8 mouse cellular contexts compared by ENCODE assay signal in genomic region chr2:91649553-91650359, GRCm38 (mm10). TPM values are rescaled to one million over a fixed set of nuclear protein-coding genes. Genes with fewer than 3 reads are reported as not detected.
A peak's percentile ranks its signal among the peaks of the same experiment; 100 is the strongest.
DNase-seq lines count a peak whose midpoint lies in the region; ATAC-seq and TF ChIP-seq lines count a peak whose summit lies in the region.

TSS of gene Zfp408 (minus strand) at chr2:91649791.
TSS of gene Arhgap1 (plus strand) at chr2:91649860.

- peak; percentile 33; the same call in 1 of the 2 replicates for TF ChIP-seq EP300 in heart, adult 2 months (IDR thresholded peaks at IDR 0.05; ENCODE audit: insufficient read depth, low read depth, low read length)

- H3K36me3 ChIP-seq in embryonic facial prominence, embryonic 14.5 days (ENCODE audit: control insufficient read depth, insufficient read depth, low read length) = peaks cover 48% of the 10 kb centered on the region
- H3K36me3 ChIP-seq in heart, adult 2 months (ENCODE audit: control insufficient read depth, insufficient read depth, low read length) = no peaks in the 10 kb centered on the region
- H3K36me3 ChIP-seq in limb, embryonic 13.5 days = peaks cover 53% of the 10 kb centered on the region
- peaks cover 32% of the 10 kb centered on the region for H3K36me3 ChIP-seq in midbrain, embryonic 16.5 days (ENCODE audit: control insufficient read depth, insufficient read depth, low read length)

- 0 out of 2 replicates have a peak, but pooled peaks cover 2% of the 10 kb centered on the region for H3K79me2 ChIP-seq in heart, adult 2 months (replicated peaks; ENCODE audit: control insufficient read depth, insufficient read depth, low read length)

- peak within 1 kb of the TSS; percentile 86 for H3K9ac ChIP-seq in embryonic facial prominence, embryonic 14.5 days (ENCODE audit: low read depth, low read length)
- H3K9ac ChIP-seq in heart, adult 2 months (ENCODE audit: low read depth, low read length) = peak within 1 kb of the TSS; percentile 94
- peak within 1 kb of the TSS; percentile 97 for H3K9ac ChIP-seq in limb, embryonic 13.5 days
- H3K9ac ChIP-seq in midbrain, embryonic 16.5 days (ENCODE audit: low read depth, low read length) = peak within 1 kb of the TSS; percentile 96

- peak within 1 kb of the TSS; percentile 84 for H3K4me2 ChIP-seq in embryonic facial prominence, embryonic 14.5 days (ENCODE audit: low read depth, low read length)
- H3K4me2 ChIP-seq in limb, embryonic 13.5 days (replicated peaks) = peak within 1 kb of the TSS; percentile 96
- H3K4me2 ChIP-seq in midbrain, embryonic 16.5 days (ENCODE audit: low read length) = peak within 1 kb of the TSS; percentile 100

- peak within 1 kb of the TSS; percentile 89 for H3K27ac ChIP-seq in embryonic facial prominence, embryonic 14.5 days (replicated peaks; ENCODE audit: low read depth, low read length)
- peak within 1 kb of the TSS; percentile 94 for H3K27ac ChIP-seq in heart, adult 2 months
- H3K27ac ChIP-seq in limb, embryonic 13.5 days = peak within 1 kb of the TSS; percentile 90
- peak within 1 kb of the TSS; percentile 91 for H3K27ac ChIP-seq in midbrain, embryonic 16.5 days (ENCODE audit: low read length)

- WGBS in embryonic facial prominence, embryonic 14.5 days = under 1% methylated on average over 43 of the region's 44 CpGs
- WGBS in heart, adult 2 months = under 1% methylated on average over 44 of the region's 44 CpGs
- under 1% methylated on average over 44 of the region's 44 CpGs for WGBS in limb, embryonic 13.5 days
- WGBS in midbrain, embryonic 16.5 days = under 1% methylated on average over 44 of the region's 44 CpGs

- peaks cover 13% of the 10 kb centered on the region for H3K4me1 ChIP-seq in embryonic facial prominence, embryonic 14.5 days (ENCODE audit: control insufficient read depth, insufficient read depth, low read length)
- peaks cover 9% of the 10 kb centered on the region for H3K4me1 ChIP-seq in heart, adult 2 months (ENCODE audit: control insufficient read depth, insufficient read depth, low read length)
- H3K4me1 ChIP-seq in limb, embryonic 13.5 days = peaks cover 17% of the 10 kb centered on the region
- H3K4me1 ChIP-seq in midbrain, embryonic 16.5 days (ENCODE audit: control insufficient read depth, insufficient read depth, low read length) = peaks cover 32% of the 10 kb centered on the region

- H3K9me3 ChIP-seq in embryonic facial prominence, embryonic 14.5 days (ENCODE audit: control insufficient read depth, low read length) = no peaks in the 10 kb centered on the region
- no peaks in the 10 kb centered on the region for H3K9me3 ChIP-seq in limb, embryonic 13.5 days
- no peaks in the 10 kb centered on the region for H3K9me3 ChIP-seq in midbrain, embryonic 16.5 days (replicated peaks; ENCODE audit: control insufficient read depth, low read length, poor library complexity, severe bottlenecking)

- TF ChIP-seq CTCF in heart, adult 2 months (IDR thresholded peaks at IDR 0.05) = no peak

- H3K4me3 ChIP-seq in embryonic facial prominence, embryonic 14.5 days (ENCODE audit: low read depth, low read length) = peak within 1 kb of the TSS; percentile 77
- H3K4me3 ChIP-seq in heart, adult 2 months = peak within 1 kb of the TSS; percentile 70
- peak within 1 kb of the TSS; percentile 95 for H3K4me3 ChIP-seq in limb, embryonic 13.5 days
- H3K4me3 ChIP-seq in midbrain, embryonic 16.5 days (ENCODE audit: low read depth, low read length) = peak within 1 kb of the TSS; percentile 96

- TF ChIP-seq POLR2A in heart, adult 2 months (IDR thresholded peaks at IDR 0.05; ENCODE audit: insufficient read depth, low read depth, low read length) = peak; percentile 85

- peak; percentile 100 for DNase-seq in 3T3-L1 (ENCODE audit: low read depth, low spot score)
- DNase-seq in adrenal gland, postnatal 4 days (ENCODE audit: low spot score in 2 of 2) = peak; percentile 85 to 91
- peak; percentile 99 for DNase-seq in embryonic facial prominence, embryonic 14.5 days (ENCODE audit: low spot score)
- peak; percentile 95 to 96 for DNase-seq in heart, adult 2 months
- DNase-seq in kidney, adult 8-10 months = peak; percentile 97 to 98
- DNase-seq in spleen, postnatal 10 days (ENCODE audit: low spot score in 2 of 2) = peak; percentile 92 to 98

- intact Hi-C loops in heart, adult 2 months (cut with DNase I) = loop anchor here (1.0 kb wide), 1 partner anchor 61 kb away; the partner anchor contains the start of genes Atg13 and Harbi1

- peak; percentile 96 for ATAC-seq in embryonic facial prominence, embryonic 14.5 days (ENCODE audit: low read depth)
- ATAC-seq in limb, embryonic 13.5 days (ENCODE audit: low FRiP score, low read depth) = peak; percentile 94
- peak; percentile 95 for ATAC-seq in midbrain, embryonic 16.5 days

- H3K27me3 ChIP-seq in embryonic facial prominence, embryonic 14.5 days (replicated peaks; ENCODE audit: control insufficient read depth, insufficient read depth, low read length) = no peaks in the 10 kb centered on the region
- no peaks in the 10 kb centered on the region for H3K27me3 ChIP-seq in heart, adult 2 months (ENCODE audit: control insufficient read depth, insufficient read depth, low read length)
- no peaks in the 10 kb centered on the region for H3K27me3 ChIP-seq in limb, embryonic 13.5 days
- no peaks in the 10 kb centered on the region for H3K27me3 ChIP-seq in midbrain, embryonic 16.5 days (ENCODE audit: control insufficient read depth, insufficient read depth, low read depth, low read length)

RNA-seq across cellular contexts. Expression of gene Zfp408, which starts in this region (rescaled TPM):
- 10 to 100 TPM; 29.2 to 31.7 TPM for total RNA-seq in adrenal gland, postnatal 4 days (2021)
- 4.0 and 5.0 TPM in 2 replicates for polyA plus RNA-seq in embryonic facial prominence, embryonic 14.5 days (2014; fragmentation: Nextera tagmentation; extraction: Ambion mirVana)
- total RNA-seq in heart, adult 2 months (2021) = 1 to 10 TPM; 4.0 to 4.2 TPM
- polyA plus RNA-seq in heart, adult 2 months (2012; rRNA removed) = 5.3 and 6.2 TPM in 2 replicates
- 15.6 and 16.1 TPM in 2 replicates for polyA plus RNA-seq in limb, embryonic 13.5 days (2015; fragmentation: Nextera tagmentation; extraction: Ambion mirVana)
- polyA plus RNA-seq in midbrain, embryonic 16.5 days (2015; fragmentation: Nextera tagmentation; extraction: Ambion mirVana) = 11.2 and 13.2 TPM in 2 replicates

RNA-seq across cellular contexts. Expression of gene Arhgap1, which starts in this region (rescaled TPM):
- total RNA-seq in adrenal gland, postnatal 4 days (2021) = 10 to 100 TPM; 89.4 to 90.6 TPM
- 117 and 120 TPM in 2 replicates for polyA plus RNA-seq in embryonic facial prominence, embryonic 14.5 days (2014; fragmentation: Nextera tagmentation; extraction: Ambion mirVana)
- 10 to 100 TPM; 18.6 to 20.7 TPM for total RNA-seq in heart, adult 2 months (2021)
- 39.0 and 39.7 TPM in 2 replicates for polyA plus RNA-seq in heart, adult 2 months (2012; rRNA removed)
- 104 and 111 TPM in 2 replicates for polyA plus RNA-seq in limb, embryonic 13.5 days (2015; fragmentation: Nextera tagmentation; extraction: Ambion mirVana)
- 95.9 and 97.1 TPM in 2 replicates for polyA plus RNA-seq in midbrain, embryonic 16.5 days (2015; fragmentation: Nextera tagmentation; extraction: Ambion mirVana)

Comparison
In these comparisons a context has a peak if more than half of its experiments do, and no peak if none do; other contexts are left out.
1. Peak in every context shown above with its lines: DNase-seq, ATAC-seq, H3K4me3 ChIP-seq and H3K27ac ChIP-seq.
2. RNA of gene Zfp408 (total RNA-seq): 29.2 to 31.7 TPM in adrenal gland, postnatal 4 days; 4.0 to 4.2 TPM in heart, adult 2 months; every median in the first group is over 4 times any median in the second.
3. RNA of gene Arhgap1 (total RNA-seq): 89.4 to 90.6 TPM in adrenal gland, postnatal 4 days; 18.6 to 20.7 TPM in heart, adult 2 months; every median in the first group is over 4 times any median in the second.